Mouse (Mus musculus) right cerebral cortex, postnatal 36 days (tissue): ENCODE measurements around the gene Suv39h2.

ENCODE experiments used
- DNase-seq, 2 experiments: peaks; one replicate each; pipeline ENCODE4 v3.0.0; 2022; ENCODE audit warnings: low spot score in 2 of 2, mixed read lengths in 1 of 2

Gene Suv39h2

GRCm38 (mm10) chr2:3474861-3475283 is at the start of gene Suv39h2:
TSS of gene Suv39h2 (minus strand) at chr2:3475031.
- peak; percentile 90 to 93 for DNase-seq

- DNase-seq = no peak
Observed at GRCm38 (mm10) chr2:3522558-3522957, 47.7 kb upstream of the Suv39h2 start.

DNA sequence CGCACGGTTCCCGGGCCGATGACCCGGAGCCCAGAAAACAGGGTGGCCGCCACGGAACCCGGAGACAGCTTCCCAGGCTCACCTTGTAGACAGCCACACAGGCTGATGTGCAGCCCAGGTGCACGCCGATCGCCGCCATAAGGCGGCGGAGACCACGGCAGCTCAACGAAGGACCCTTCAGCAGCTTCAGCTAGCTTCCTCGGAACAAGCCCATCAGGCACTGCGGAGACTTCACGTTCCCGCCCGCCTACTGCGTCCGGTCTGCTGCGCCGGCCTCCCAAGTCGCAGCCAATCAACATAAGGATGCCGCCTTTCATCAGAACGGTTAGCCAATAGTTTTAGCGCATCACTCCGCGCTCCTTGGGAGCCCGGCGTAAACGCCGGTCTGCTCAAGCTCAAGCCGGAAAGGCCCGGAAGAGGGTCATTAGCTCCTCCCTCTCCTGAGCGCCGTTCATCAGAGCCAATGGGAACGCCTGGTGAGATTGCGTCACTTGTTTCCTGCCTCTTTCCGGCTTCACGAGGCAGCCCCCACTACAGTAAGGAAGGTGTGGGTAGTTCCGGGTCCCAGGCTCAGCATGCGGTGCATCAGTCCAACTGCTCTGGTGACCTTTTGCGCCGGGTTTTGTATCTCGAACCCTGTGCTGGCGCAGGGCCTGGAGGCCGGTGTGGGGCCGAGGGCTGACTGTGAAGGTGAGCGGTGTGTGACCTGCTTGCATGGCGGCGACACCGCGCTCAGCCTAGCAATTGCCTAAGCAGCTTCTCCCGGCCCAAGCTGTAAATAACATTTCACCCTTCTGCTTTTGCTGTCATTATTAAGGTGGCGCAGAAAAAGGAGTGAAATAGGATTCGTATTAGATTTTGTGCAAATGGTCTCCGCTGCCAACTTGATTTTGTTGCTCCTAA is 38.0 kb upstream of the Suv39h2 start, which contains the start of the genes Gm45902, Hspa14 and Cdnf:
Gene Gm45902, minus strand, starts transcription at position 239 of the 903 bp plus-strand sequence.
Gene Hspa14, minus strand, starts transcription at position 263 of the 903 bp plus-strand sequence.
Gene Cdnf, plus strand, starts transcription at position 479 of the 903 bp plus-strand sequence.
- peak; percentile 97 to 99 for DNase-seq

GRCm38 (mm10) chr2:3512076-3512475 is 37.2 kb upstream of the Suv39h2 start:
- DNase-seq = peak in 1 of 2 experiments; percentile 7

DNA sequence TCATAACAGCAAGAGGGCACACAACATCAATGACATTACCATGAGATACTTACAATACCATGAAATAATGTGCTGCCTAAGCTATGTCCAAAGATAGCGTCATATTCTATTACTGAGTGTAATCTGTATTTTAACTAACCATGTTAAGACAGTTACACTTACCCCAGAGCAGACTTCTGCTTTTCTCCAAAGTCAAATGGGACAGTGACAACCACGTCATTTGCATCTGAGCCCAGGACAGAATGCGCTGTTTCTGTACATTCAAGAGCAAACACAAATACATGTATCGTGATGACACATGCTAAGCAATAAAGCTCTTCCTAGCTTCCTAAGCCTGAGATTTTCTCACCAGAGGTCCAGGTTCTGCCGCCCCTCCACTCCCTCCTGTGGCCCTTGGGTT is 26.1 kb upstream of the Suv39h2 start:
- DNase-seq = no peak

- DNase-seq = no peak
Observed at GRCm38 (mm10) chr2:3499543-3499942, 24.7 kb upstream of the Suv39h2 start.

DNA sequence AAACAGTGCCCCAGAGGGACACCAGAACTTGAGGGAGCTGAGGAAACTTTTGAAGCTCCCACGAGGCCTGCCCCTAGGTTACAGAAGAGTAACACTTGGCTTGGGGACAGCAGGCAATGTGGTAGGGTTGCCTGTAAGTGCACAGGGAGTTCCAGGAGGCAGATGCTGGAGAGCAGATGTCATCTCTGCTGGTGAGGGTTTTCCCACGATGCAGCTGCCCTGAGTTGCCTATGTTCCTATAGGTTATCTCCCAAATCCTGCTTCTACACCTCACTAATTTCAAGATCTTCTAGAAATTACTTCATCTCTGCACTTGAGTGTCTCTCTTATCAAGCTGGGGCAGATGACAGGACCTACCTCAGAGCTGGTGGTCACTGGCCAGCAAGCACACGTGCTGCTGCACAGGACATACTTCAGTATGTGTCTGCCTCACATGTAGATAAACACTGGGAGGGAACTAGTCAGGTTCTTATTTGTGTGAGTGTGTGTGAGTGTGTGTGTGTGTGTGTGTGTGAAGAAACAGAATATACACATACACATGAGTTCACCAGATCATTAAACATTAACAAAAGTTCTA is 19.1 kb upstream of the Suv39h2 start:
- DNase-seq = no peak

- no peak for DNase-seq
Observed at GRCm38 (mm10) chr2:3489816-3490215, 15.0 kb upstream of the Suv39h2 start.

GRCm38 (mm10) chr2:3480239-3480638 is 5.4 kb upstream of the Suv39h2 start:
- DNase-seq = no peak

DNA sequence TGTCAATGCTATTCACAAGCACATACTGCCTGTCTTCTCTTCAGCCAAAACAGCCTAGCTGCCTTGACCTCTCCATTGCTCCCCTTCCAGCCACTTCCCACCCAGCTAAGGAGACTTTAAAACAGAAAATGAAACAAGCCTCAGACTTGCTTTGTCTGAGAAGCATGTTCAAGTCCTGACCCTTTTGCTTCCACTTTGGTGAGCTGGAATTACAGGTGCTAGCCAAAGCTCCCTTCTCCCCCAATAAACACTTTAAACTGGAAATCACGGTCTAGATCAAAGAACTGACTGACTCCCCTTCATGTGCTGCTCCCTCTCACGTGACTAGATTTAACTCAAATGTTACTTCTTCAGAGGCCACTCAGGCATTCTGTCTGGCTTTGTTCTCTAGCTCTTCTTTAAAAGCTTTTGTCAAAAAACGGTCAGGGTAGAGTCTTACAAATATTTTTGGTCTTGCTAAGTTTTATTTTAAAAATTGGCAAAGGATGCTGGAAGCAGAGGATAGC is 968 bp upstream of the Suv39h2 start:
- no peak for DNase-seq

DNA sequence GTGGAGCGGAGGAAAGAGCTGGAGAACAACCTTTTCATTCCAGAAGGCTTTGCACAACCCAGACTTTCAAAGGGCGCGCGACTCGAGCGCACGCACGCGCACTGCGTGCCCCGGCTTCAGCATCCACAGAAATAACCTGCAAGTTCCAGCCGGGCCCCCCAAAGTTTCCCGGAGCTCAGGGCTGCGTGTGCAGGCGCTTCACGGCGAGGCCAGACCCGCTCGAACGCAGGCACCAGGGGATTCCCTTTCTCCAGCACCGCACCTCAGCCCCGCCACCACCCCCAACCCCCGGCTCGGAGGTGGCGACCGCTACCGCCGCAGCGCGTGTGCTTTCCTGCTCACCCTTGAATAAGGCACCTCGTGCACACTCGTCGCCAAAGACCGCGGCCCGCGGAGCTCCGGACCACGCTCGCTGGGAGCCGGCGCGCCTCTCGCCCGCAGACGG is 448 bp downstream of the Suv39h2 start:
- DNase-seq = peak; percentile 34 to 36

GRCm38 (mm10) chr2:3473891-3474290 is 940 bp downstream of the Suv39h2 start:
- no peak for DNase-seq

- DNase-seq = no peak
Observed at GRCm38 (mm10) chr2:3456590-3456989, 18.2 kb downstream of the Suv39h2 start.

GRCm38 (mm10) chr2:3453096-3453495 is 21.7 kb downstream of the Suv39h2 start:
- DNase-seq = no peak

DNA sequence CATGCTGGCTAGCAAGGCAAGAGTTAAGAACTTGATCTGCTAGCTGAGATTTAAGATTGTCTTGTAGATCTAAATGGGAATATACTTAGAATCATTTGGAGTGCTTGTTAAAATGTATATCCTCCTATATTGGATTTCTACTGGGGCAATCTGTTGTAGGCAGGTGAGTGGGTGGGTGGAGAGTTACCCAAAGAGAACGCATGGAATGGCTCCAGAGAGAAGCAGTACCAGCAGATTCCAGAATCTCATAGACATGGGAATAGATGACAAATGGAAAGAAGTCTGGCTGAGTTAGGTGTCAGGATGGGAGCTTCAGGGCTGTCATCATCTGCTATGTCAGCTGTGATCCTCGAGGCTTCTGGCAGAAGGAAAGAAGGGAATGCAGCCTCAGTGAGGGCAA is 25.4 kb downstream of the Suv39h2 start:
- DNase-seq = peak; percentile 43 to 63

DNA sequence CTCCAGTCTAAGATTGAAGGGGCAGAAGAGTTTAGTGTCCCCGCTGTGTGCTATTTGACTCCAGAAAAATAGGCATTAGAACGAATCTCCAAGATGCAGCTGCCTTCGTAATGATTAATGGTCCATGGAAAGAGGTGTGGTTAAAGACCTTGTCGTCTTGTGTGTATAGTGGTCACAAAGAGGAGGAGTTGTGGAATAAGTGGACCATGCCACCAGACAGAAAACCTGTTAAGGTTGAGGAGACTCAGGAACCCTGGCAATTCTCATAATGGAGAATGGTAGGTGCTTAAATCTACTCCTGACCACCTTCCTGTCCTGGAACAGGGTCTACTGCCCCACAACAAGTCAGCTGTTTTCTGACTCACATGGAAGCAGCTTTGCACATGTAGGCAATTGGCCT is 28.8 kb downstream of the Suv39h2 start:
- no peak for DNase-seq

- DNase-seq = no peak
Observed at GRCm38 (mm10) chr2:3444206-3444605, 30.6 kb downstream of the Suv39h2 start.

DNA sequence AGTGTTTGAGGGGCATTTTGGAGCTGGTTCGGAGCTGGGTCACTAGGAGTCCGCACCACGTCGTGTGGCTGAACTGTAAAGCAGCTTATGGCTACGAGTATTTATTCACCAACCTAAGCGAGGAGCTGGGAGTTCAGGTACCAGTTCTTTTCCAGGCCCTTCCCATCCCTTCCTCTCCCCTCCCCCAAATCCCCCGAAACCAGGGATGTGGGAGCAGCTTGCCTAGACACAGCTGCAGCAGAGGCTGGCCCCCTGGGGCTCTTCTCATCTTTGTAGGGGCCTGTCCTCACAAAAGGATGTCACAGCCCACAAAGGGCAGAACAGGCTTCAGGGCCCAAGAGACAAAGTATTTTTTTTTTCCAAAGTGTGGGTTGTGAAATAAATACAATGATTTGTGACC is 36.9 kb downstream of the Suv39h2 start:
- no peak for DNase-seq

- DNase-seq = no peak
Observed at GRCm38 (mm10) chr2:3435369-3436061, 39.3 kb downstream of the Suv39h2 start.

GRCm38 (mm10) chr2:3430956-3431355 is 43.9 kb downstream of the Suv39h2 start:
- DNase-seq = no peak

GRCm38 (mm10) chr2:3424579-3424910 is 50.3 kb downstream of the Suv39h2 start:
- DNase-seq = no peak
